Mouse (Mus musculus) urinary bladder, postnatal 4 days (tissue): ENCODE results near the gene Pkdrej.
"Not testable (repeated sequence)": the region's sequence is repeated elsewhere in the genome, so short reads cannot be mapped to it uniquely, and the experiment has no call there.

Source experiments
- DNase-seq, 2 experiments: peaks; one replicate each; pipeline ENCODE4 v3.0.0; 2021 to 2022; ENCODE audit warnings: low spot score in 2 of 2

The Pkdrej gene

GRCm38 (mm10) chr15:85810462-85810805 lies 11.1 kb downstream of the Pkdrej start:
- no peak for DNase-seq

- no peak for DNase-seq
Measured at GRCm38 (mm10) chr15:85809091-85809490, 12.4 kb downstream of the Pkdrej start.

- DNase-seq = no peak
Measured at GRCm38 (mm10) chr15:85808434-85808833, 13.1 kb downstream of the Pkdrej start.

- no peak for DNase-seq
Measured at GRCm38 (mm10) chr15:85808031-85808430, 13.5 kb downstream of the Pkdrej start.

GRCm38 (mm10) chr15:85807404-85807803 lies 14.1 kb downstream of the Pkdrej start:
- DNase-seq = no peak

- no peak for DNase-seq
Measured at GRCm38 (mm10) chr15:85806886-85807285, 14.6 kb downstream of the Pkdrej start.

- DNase-seq = no peak
Measured at GRCm38 (mm10) chr15:85802931-85803330, 18.6 kb downstream of the Pkdrej start.

- DNase-seq = no peak
Measured at GRCm38 (mm10) chr15:85798676-85799075, 22.9 kb downstream of the Pkdrej start.

- no peak for DNase-seq
Measured at GRCm38 (mm10) chr15:85795516-85795915, 26.0 kb downstream of the Pkdrej start.

- no peak for DNase-seq
Measured at GRCm38 (mm10) chr15:85792819-85793218, 28.7 kb downstream of the Pkdrej start.

- no peak for DNase-seq
Measured at GRCm38 (mm10) chr15:85791449-85791848, 30.1 kb downstream of the Pkdrej start.

GRCm38 (mm10) chr15:85788633-85789032 lies 32.9 kb downstream of the Pkdrej start:
- DNase-seq = no peak

GRCm38 (mm10) chr15:85788051-85788450 lies 33.5 kb downstream of the Pkdrej start:
- no peak for DNase-seq

- no peak for DNase-seq
Measured at GRCm38 (mm10) chr15:85787482-85787881, 34.1 kb downstream of the Pkdrej start.

GRCm38 (mm10) chr15:85786711-85787110 lies 34.8 kb downstream of the Pkdrej start:
- no peak for DNase-seq

- DNase-seq = no peak
Measured at GRCm38 (mm10) chr15:85784341-85784740, 37.2 kb downstream of the Pkdrej start.

- peak in 1 of 2 experiments; percentile 26 for DNase-seq
Measured at GRCm38 (mm10) chr15:85783146-85783545, 38.4 kb downstream of the Pkdrej start.

- DNase-seq = not testable (repeated sequence)
Measured at GRCm38 (mm10) chr15:85778891-85779290, 42.6 kb downstream of the Pkdrej start.

GRCm38 (mm10) chr15:85776771-85777170 lies 44.8 kb downstream of the Pkdrej start:
- DNase-seq = peak in 1 of 2 experiments; percentile 39

GRCm38 (mm10) chr15:85776241-85776640 lies 45.3 kb downstream of the Pkdrej start:
- DNase-seq = no peak

GRCm38 (mm10) chr15:85775001-85775400 lies 46.5 kb downstream of the Pkdrej start:
- DNase-seq = no peak

- DNase-seq = no peak
Measured at GRCm38 (mm10) chr15:85774419-85774818, 47.1 kb downstream of the Pkdrej start.

- DNase-seq = no peak
Measured at GRCm38 (mm10) chr15:85772146-85772740, 49.3 kb downstream of the Pkdrej start.
